Mouse (Mus musculus): ENCODE results near the gene Asb18. TPM values are rescaled to one million over a fixed set of nuclear protein-coding genes. Genes with fewer than 3 reads are reported as not detected.
A peak's percentile ranks its signal among the peaks of the same experiment; 100 is the strongest.

The Asb18 gene
- total RNA-seq, 2 experiments from 2014 or later = not detected

- no peak for ATAC-seq (replicated peaks; ENCODE audit: poor library complexity)
Observed at GRCm38 (mm10) chr1:89934316-89935260, 79.9 kb downstream of the Asb18 start.

- no peak for ATAC-seq (replicated peaks; ENCODE audit: poor library complexity)
Observed at GRCm38 (mm10) chr1:89933786-89934185, 80.7 kb downstream of the Asb18 start.

GRCm38 (mm10) chr1:89933028-89933427 lies 81.4 kb downstream of the Asb18 start:
- no peak for ATAC-seq (replicated peaks; ENCODE audit: poor library complexity)

- ATAC-seq (replicated peaks; ENCODE audit: poor library complexity) = no peak
Observed at GRCm38 (mm10) chr1:89932616-89933015, 81.8 kb downstream of the Asb18 start.

GRCm38 (mm10) chr1:89932021-89932423 lies 82.4 kb downstream of the Asb18 start:
- ATAC-seq (replicated peaks; ENCODE audit: poor library complexity) = no peak

- peak; percentile 81 for ATAC-seq (replicated peaks; ENCODE audit: poor library complexity)
Observed at GRCm38 (mm10) chr1:89931120-89931519, 83.3 kb downstream of the Asb18 start, which contains the start of gene Gbx2. TSS of gene Gbx2 (minus strand) at chr1:89931179.

GRCm38 (mm10) chr1:89930551-89930950 lies 83.9 kb downstream of the Asb18 start:
- no peak for ATAC-seq (replicated peaks; ENCODE audit: poor library complexity)

GRCm38 (mm10) chr1:89929721-89930505 lies 84.6 kb downstream of the Asb18 start:
- ATAC-seq (replicated peaks; ENCODE audit: poor library complexity) = peak; percentile 32; the same call in 1 of the 2 replicates

- ATAC-seq (replicated peaks; ENCODE audit: poor library complexity) = no peak
Observed at GRCm38 (mm10) chr1:89929181-89929580, 85.3 kb downstream of the Asb18 start.

- ATAC-seq (replicated peaks; ENCODE audit: poor library complexity) = no peak
Observed at GRCm38 (mm10) chr1:89928676-89929075, 85.8 kb downstream of the Asb18 start.

GRCm38 (mm10) chr1:89927061-89927661 lies 87.3 kb downstream of the Asb18 start:
- ATAC-seq (replicated peaks; ENCODE audit: poor library complexity) = peak; percentile 48

- no peak for ATAC-seq (replicated peaks; ENCODE audit: poor library complexity)
Observed at GRCm38 (mm10) chr1:89926583-89927060, 87.8 kb downstream of the Asb18 start.

GRCm38 (mm10) chr1:89925501-89926190 lies 88.8 kb downstream of the Asb18 start:
- no peak for ATAC-seq (replicated peaks; ENCODE audit: poor library complexity)

- no peak for ATAC-seq (replicated peaks; ENCODE audit: poor library complexity)
Observed at GRCm38 (mm10) chr1:89923642-89924020, 90.8 kb downstream of the Asb18 start.

GRCm38 (mm10) chr1:89922883-89923641 lies 91.4 kb downstream of the Asb18 start:
- ATAC-seq (replicated peaks; ENCODE audit: poor library complexity) = no peak

GRCm38 (mm10) chr1:89922282-89922681 lies 92.2 kb downstream of the Asb18 start:
- ATAC-seq (replicated peaks; ENCODE audit: poor library complexity) = no peak

- ATAC-seq (replicated peaks; ENCODE audit: poor library complexity) = peak; percentile 52
Observed at GRCm38 (mm10) chr1:89921806-89922205, 92.7 kb downstream of the Asb18 start.

- ATAC-seq (replicated peaks; ENCODE audit: poor library complexity) = no peak
Observed at GRCm38 (mm10) chr1:89919206-89919605, 95.3 kb downstream of the Asb18 start.

- ATAC-seq (replicated peaks; ENCODE audit: poor library complexity) = no peak
Observed at GRCm38 (mm10) chr1:89918111-89918510, 96.4 kb downstream of the Asb18 start.

GRCm38 (mm10) chr1:89913611-89914010 lies 100.9 kb downstream of the Asb18 start:
- ATAC-seq (replicated peaks; ENCODE audit: poor library complexity) = peak; percentile 42; the same call in 1 of the 2 replicates
